ENCODE assay signal across 24 mouse cellular contexts in genomic region chr2:74955281-74956128, GRCm38 (mm10).
DNase-seq lines count a peak whose midpoint lies in the region; ATAC-seq and TF ChIP-seq lines count a peak whose summit lies in the region.
"Had no signal": no experiment of that assay in that cellular context is flagged by ENCODE, and none has a peak within 500 bp of the region (broad histone marks: within the 10 kb centered on the region; RNA-seq: fewer than 3 reads in every experiment).

No protein-coding gene starts in this region.

- H3K4me2 ChIP-seq in lung, embryonic 16.5 days (ENCODE audit: low read depth, low read length): no peak overlapping the region
- H3K4me2 ChIP-seq: embryonic facial prominence, embryonic 12.5 days; forebrain, embryonic 13.5 days; forebrain, embryonic 15.5 days had no signal

- H3K4me3 ChIP-seq in heart, adult 2 months: no peak overlapping the region
- no peak overlapping the region for H3K4me3 ChIP-seq in lung, embryonic 16.5 days (ENCODE audit: low read length)
- H3K4me3 ChIP-seq in MEL (ENCODE audit: control insufficient read depth in 1 of 2, insufficient read depth in 1 of 2, low read depth in 2 of 2, low read length in 2 of 2): no peak overlapping the region
- H3K4me3 ChIP-seq: embryonic facial prominence, embryonic 10.5 days; embryonic facial prominence, embryonic 12.5 days; forebrain, embryonic 13.5 days; forebrain, embryonic 15.5 days had no signal

- no peak for TF ChIP-seq RAD21 in MEL (IDR thresholded peaks at IDR 0.05; ENCODE audit: low read depth, low read length)

- H3K27ac ChIP-seq in heart, adult 2 months: no peak overlapping the region
- no peak overlapping the region for H3K27ac ChIP-seq in lung, embryonic 16.5 days (ENCODE audit: low read length)
- no peak overlapping the region for H3K27ac ChIP-seq in MEL (ENCODE audit: control insufficient read depth, low read depth, low read length)
- H3K27ac ChIP-seq: embryonic facial prominence, embryonic 10.5 days; embryonic facial prominence, embryonic 12.5 days; forebrain, embryonic 13.5 days; forebrain, embryonic 15.5 days had no signal

- intact Hi-C loops in heart, adult 2 months (cut with DNase I): no loop called here

- no peak for TF ChIP-seq POLR2A in heart, adult 2 months (IDR thresholded peaks at IDR 0.05; ENCODE audit: insufficient read depth, low read depth, low read length)
- TF ChIP-seq POLR2A in MEL (IDR thresholded peaks at IDR 0.05; ENCODE audit: control insufficient read depth in 1 of 2, insufficient read depth in 1 of 2, low read depth in 1 of 2, low read length in 2 of 2, poor library complexity in 1 of 2): no peak

- ATAC-seq in lung, embryonic 16.5 days (ENCODE audit: low read depth): peak; percentile 58; the same call in 1 of the 2 replicates
- ATAC-seq: CD4-positive, CD25-positive, alpha-beta regulatory T cell, adult 4 months; forebrain, embryonic 13.5 days; forebrain, embryonic 15.5 days had no signal

- no peaks in the 10 kb centered on the region for H3K9me3 ChIP-seq in lung, embryonic 16.5 days (ENCODE audit: control insufficient read depth, low read length)
- no peaks in the 10 kb centered on the region for H3K9me3 ChIP-seq in MEL (replicated peaks; ENCODE audit: insufficient read depth, low read length)
- H3K9me3 ChIP-seq: embryonic facial prominence, embryonic 10.5 days; embryonic facial prominence, embryonic 12.5 days; forebrain, embryonic 13.5 days; forebrain, embryonic 15.5 days had no signal

- H3K79me2 ChIP-seq in heart, adult 2 months (replicated peaks; ENCODE audit: control insufficient read depth, insufficient read depth, low read length): no peaks in the 10 kb centered on the region
- no peaks in the 10 kb centered on the region for H3K79me2 ChIP-seq in MEL (ENCODE audit: control insufficient read depth, insufficient read depth, low read length, poor library complexity)

- no peak for TF ChIP-seq EP300 in heart, adult 2 months (IDR thresholded peaks at IDR 0.05; ENCODE audit: insufficient read depth, low read depth, low read length)
- no peak for TF ChIP-seq EP300 in MEL (IDR thresholded peaks at IDR 0.05; ENCODE audit: low read depth in 1 of 2, low read length in 2 of 2)

- H3K9ac ChIP-seq in heart, adult 2 months (ENCODE audit: low read depth, low read length): no peak overlapping the region
- no peak overlapping the region for H3K9ac ChIP-seq in lung, embryonic 16.5 days (ENCODE audit: low read length)
- no peak overlapping the region for H3K9ac ChIP-seq in MEL (ENCODE audit: control insufficient read depth, low read depth, low read length, poor library complexity, severe bottlenecking)
- H3K9ac ChIP-seq: embryonic facial prominence, embryonic 12.5 days; forebrain, embryonic 13.5 days; forebrain, embryonic 15.5 days had no signal

- no peaks in the 10 kb centered on the region for H3K4me1 ChIP-seq in heart, adult 2 months (ENCODE audit: control insufficient read depth, insufficient read depth, low read length)
- H3K4me1 ChIP-seq in lung, embryonic 16.5 days (replicated peaks; ENCODE audit: control insufficient read depth, insufficient read depth, low read length): no peaks in the 10 kb centered on the region
- no peaks in the 10 kb centered on the region for H3K4me1 ChIP-seq in MEL (ENCODE audit: control insufficient read depth in 1 of 2, insufficient read depth in 2 of 2, low read length in 2 of 2)
- H3K4me1 ChIP-seq: embryonic facial prominence, embryonic 10.5 days; embryonic facial prominence, embryonic 12.5 days; forebrain, embryonic 13.5 days; forebrain, embryonic 15.5 days had no signal

- H3K36me3 ChIP-seq in heart, adult 2 months (ENCODE audit: control insufficient read depth, insufficient read depth, low read length): no peaks in the 10 kb centered on the region
- no peaks in the 10 kb centered on the region for H3K36me3 ChIP-seq in lung, embryonic 16.5 days (ENCODE audit: control insufficient read depth, insufficient read depth, low read length)
- no peaks in the 10 kb centered on the region for H3K36me3 ChIP-seq in MEL (ENCODE audit: control insufficient read depth in 1 of 2, insufficient read depth in 2 of 2, low read length in 2 of 2)
- H3K36me3 ChIP-seq: embryonic facial prominence, embryonic 10.5 days; embryonic facial prominence, embryonic 12.5 days; forebrain, embryonic 15.5 days; G1E had no signal

- 83% methylated on average over 4 of the region's 4 CpGs for WGBS in heart, adult 2 months
- WGBS in lung, embryonic 16.5 days: 55% methylated on average over 4 of the region's 4 CpGs

- H3K27me3 ChIP-seq in heart, adult 2 months (ENCODE audit: control insufficient read depth, insufficient read depth, low read length): no peaks in the 10 kb centered on the region
- no peaks in the 10 kb centered on the region; the same call in 1 of the 2 replicates for H3K27me3 ChIP-seq in lung, embryonic 16.5 days (ENCODE audit: control insufficient read depth, insufficient read depth, low read depth, low read length)
- H3K27me3 ChIP-seq in MEL (ENCODE audit: control insufficient read depth in 1 of 2, insufficient read depth in 2 of 2, low read length in 2 of 2): peaks cover 0 to 2% of the 10 kb centered on the region in 2 experiments; a peak in 1 of 4 replicates
- H3K27me3 ChIP-seq: CH12.LX; embryonic facial prominence, embryonic 12.5 days; forebrain, embryonic 13.5 days; forebrain, embryonic 15.5 days had no signal

- no peak for TF ChIP-seq CTCF in heart, adult 2 months (IDR thresholded peaks at IDR 0.05)
- TF ChIP-seq CTCF in MEL (IDR thresholded peaks at IDR 0.05 in 2 of 3, conservative IDR thresholded peaks at IDR 0.05 in 1 of 3; ENCODE audit: control insufficient read depth in 1 of 3, insufficient read depth in 1 of 3, low read depth in 2 of 3, low read length in 3 of 3, poor library complexity in 1 of 3, severe bottlenecking in 1 of 3): no peak

- peak; percentile 71 for DNase-seq in heart, adult 11 months
- no peak for DNase-seq in heart, adult 2 months
- DNase-seq in lung, postnatal 25 days (ENCODE audit: low spot score): no peak
- DNase-seq in lung, postnatal 36 days: peak; percentile 2
- DNase-seq in lung, postnatal 10 days: no peak
- no peak for DNase-seq in MEL (ENCODE audit: low read depth, low spot score)
- DNase-seq in spleen, postnatal 10 days (ENCODE audit: low spot score in 2 of 2): no peak
- DNase-seq: adrenal gland, adult 8-10 months; adrenal gland, postnatal 14 days; adrenal gland, postnatal 36 days; B cell, adult 2 months; cerebellum, adult 11-12 months; cerebellum, adult 2 months; cerebellum, adult 9-10 months; cerebellum, postnatal 10 days; cerebellum, postnatal 25 days had no signal

TF ChIP-seq in MEL, 35 proteins besides CTCF, POLR2A, EP300 and RAD21:
- no peak for TF ChIP-seq POLR2AphosphoS2 (IDR thresholded peaks at IDR 0.05; ENCODE audit: low read length)
- TF ChIP-seq TCF12 (IDR thresholded peaks at IDR 0.05; ENCODE audit: low read depth, low read length): 0 out of 2 replicates have a peak, but pooled peaks have one; percentile 30
- peak; percentile 42 for TF ChIP-seq TAL1 (IDR thresholded peaks at IDR 0.05; ENCODE audit: low read length)

Comparison
In these comparisons a context has a peak if more than half of its experiments do, and no peak if none do; other contexts are left out.
1. DNase-seq: peak in heart, adult 11 months (single experiment) and lung, postnatal 36 days (single experiment); none in heart, adult 2 months (0 of 2), lung, postnatal 25 days (single experiment), lung, postnatal 10 days (single experiment), MEL (single experiment) and spleen, postnatal 10 days (0 of 2).